Mouse (Mus musculus) kidney, embryonic 15.5 days (tissue): ENCODE measurements around the gene Zfp213. TPM values are rescaled to one million over a fixed set of nuclear protein-coding genes. Genes with fewer than 3 reads are reported as not detected.
"Not testable (repeated sequence)": the region's sequence is repeated elsewhere in the genome, so short reads cannot be mapped to it uniquely, and the experiment has no call there.

ENCODE experiments used
- ATAC-seq: fragments of 200-750 bp; cut with Nextera tagmentation; replicated peaks from 2 replicates; pipeline ENCODE4 v1.8.0; 2017; ENCODE audit warnings: moderate TSS enrichment; ENCODE audit not compliant: low FRiP score
- H3K27ac ChIP-seq: fragments of 300-500 bp; sonication (generic); 2 replicates; pipeline ENCODE4 v1.5.1; 2015; ENCODE audit warnings: mild to moderate bottlenecking, inconsistent platforms
- H3K27me3 ChIP-seq: fragments of 300-500 bp; sonication (generic); 2 replicates; pipeline ENCODE4 v1.6.1; 2015; ENCODE audit warnings: inconsistent platforms
- H3K36me3 ChIP-seq: fragments of 300-500 bp; sonication (generic); 2 replicates; pipeline ENCODE4 v1.6.1; 2015; ENCODE audit warnings: inconsistent platforms
- H3K4me1 ChIP-seq: fragments of 300-500 bp; sonication (generic); 2 replicates; pipeline ENCODE4 v1.6.1; 2015; ENCODE audit warnings: inconsistent platforms
- H3K4me2 ChIP-seq: fragments of 300-500 bp; sonication (generic); 2 replicates; pipeline ENCODE4 v1.6.1; 2015; ENCODE audit warnings: moderate library complexity, mild to moderate bottlenecking, inconsistent platforms
- H3K4me3 ChIP-seq: fragments of 300-500 bp; sonication (generic); replicated peaks from 2 replicates; pipeline ENCODE4 v1.5.1; 2015; ENCODE audit warnings: mild to moderate bottlenecking, inconsistent platforms
- H3K9ac ChIP-seq: fragments of 300-500 bp; sonication (generic); 2 replicates; pipeline ENCODE4 v1.6.1; 2015; ENCODE audit warnings: mild to moderate bottlenecking, inconsistent platforms
- H3K9me3 ChIP-seq: fragments of 300-500 bp; sonication (generic); replicated peaks from 2 replicates; pipeline ENCODE4 v1.6.1; 2016; ENCODE audit warnings: inconsistent platforms
- WGBS: fragments of 180-500 bp; shearing (Covaris S2); methylation state at CpG from one replicate; pipeline ENCODE4 v1.1.7; 2015; ENCODE audit warnings: mixed read lengths; 5-methylcytosine and 5-hydroxymethylcytosine counted together
- polyA plus RNA-seq: library from polyadenylated mRNA; unstranded; fragments of >200 nt; fragmentation: Nextera tagmentation; extraction: Ambion mirVana; gene quantifications from 2 replicates; pipeline ENCODE4 v1.2.1, GENCODE M21; 2015

Zfp213 gene
- polyA plus RNA-seq, 1 experiment from 2014 or later = 22.8 TPM

- WGBS = 20% methylated on average over 12 of the region's 12 CpGs
Measured at GRCm38 (mm10) chr17:23542004-23542720, 21.9 kb downstream of the Zfp213 start.

GRCm38 (mm10) chr17:23540605-23541475 lies 23.2 kb downstream of the Zfp213 start:
- whole genome bisulfite sequencing = 17% methylated on average over 31 of the region's 31 CpGs
- H3K36me3 ChIP-seq = no peaks in the 10 kb centered on the region
- H3K9me3 ChIP-seq = no peaks in the 10 kb centered on the region
- H3K27me3 ChIP-seq = peaks cover 39% of the 10 kb centered on the region
- no peak overlapping the region for H3K27ac ChIP-seq
- peak overlapping the region; percentile 48 for H3K4me2 ChIP-seq
- peaks cover 36% of the 10 kb centered on the region for H3K4me1 ChIP-seq
- ATAC-seq = peak; percentile 24
- peak overlapping the region; percentile 27 for H3K4me3 ChIP-seq
- no peak overlapping the region for H3K9ac ChIP-seq

More at GRCm38 (mm10) chr17:23542004-23542720, 21.9 kb downstream of the Zfp213 start:
- Histone ChIP-seq H3K36me3 (no peaks in the 10 kb centered on the region), H3K9ac (no peak overlapping the region), H3K9me3 (no peaks in the 10 kb centered on the region), H3K4me3 (peak overlapping the region; percentile 20), H3K4me2 (peak overlapping the region; percentile 48), H3K27ac (no peak overlapping the region), H3K27me3 (peaks cover 37% of the 10 kb centered on the region), H3K4me1 (peaks cover 36% of the 10 kb centered on the region)
- ATAC-seq = no peak

GRCm38 (mm10) chr17:23540106-23540505 lies 23.9 kb downstream of the Zfp213 start:
- peaks cover 39% of the 10 kb centered on the region for H3K27me3 ChIP-seq
- 37% methylated on average over 3 of the region's 3 CpGs for WGBS
- no peaks in the 10 kb centered on the region for H3K36me3 ChIP-seq
- peaks cover 36% of the 10 kb centered on the region for H3K4me1 ChIP-seq
- peak; percentile 7; the same call in 1 of the 2 replicates for ATAC-seq
- no peak overlapping the region for H3K27ac ChIP-seq
- peak overlapping the region; percentile 48 for H3K4me2 ChIP-seq
- no peaks in the 10 kb centered on the region for H3K9me3 ChIP-seq
- peak overlapping the region; percentile 27 for H3K4me3 ChIP-seq
- no peak overlapping the region for H3K9ac ChIP-seq

GRCm38 (mm10) chr17:23539608-23540007 lies 24.4 kb downstream of the Zfp213 start:
- Histone ChIP-seq H3K4me3 (no peak overlapping the region), H3K4me1 (peaks cover 40% of the 10 kb centered on the region), H3K4me2 (0 out of 2 replicates have a peak overlapping the region, but pooled peaks have one; percentile 48), H3K36me3 (no peaks in the 10 kb centered on the region), H3K27me3 (peaks cover 44% of the 10 kb centered on the region), H3K9me3 (no peaks in the 10 kb centered on the region), H3K27ac (no peak overlapping the region), H3K9ac (no peak overlapping the region)
- 88% methylated on average over 5 of the region's 5 CpGs for WGBS
- no peak for ATAC-seq

GRCm38 (mm10) chr17:23538299-23539015 lies 25.6 kb downstream of the Zfp213 start:
- H3K9ac ChIP-seq = no peak overlapping the region
- peak overlapping the region; percentile 38 for H3K4me3 ChIP-seq
- H3K27me3 ChIP-seq = peaks cover 52% of the 10 kb centered on the region
- no peaks in the 10 kb centered on the region for H3K36me3 ChIP-seq
- no peaks in the 10 kb centered on the region for H3K9me3 ChIP-seq
- WGBS = 10% methylated on average over 21 of the region's 21 CpGs
- ATAC-seq = no peak
- H3K27ac ChIP-seq = no peak overlapping the region
- H3K4me2 ChIP-seq = peak overlapping the region; percentile 61
- peaks cover 40% of the 10 kb centered on the region for H3K4me1 ChIP-seq

- Histone ChIP-seq H3K36me3 (no peaks in the 10 kb centered on the region), H3K27me3 (peaks cover 52% of the 10 kb centered on the region), H3K4me1 (peaks cover 34% of the 10 kb centered on the region), H3K4me3 (peak overlapping the region; percentile 38), H3K4me2 (peak overlapping the region; percentile 61), H3K9ac (no peak overlapping the region; the same call in 1 of the 2 replicates), H3K9me3 (no peaks in the 10 kb centered on the region), H3K27ac (no peak overlapping the region)
- 4% methylated on average over 27 of the region's 27 CpGs for WGBS
- ATAC-seq = no peak
Measured at GRCm38 (mm10) chr17:23537554-23538255, 26.3 kb downstream of the Zfp213 start.

GRCm38 (mm10) chr17:23535046-23535788 lies 28.8 kb downstream of the Zfp213 start:
- H3K9ac ChIP-seq, H3K9me3 ChIP-seq, H3K27ac ChIP-seq, H3K36me3 ChIP-seq: not testable (repeated sequence)
- ATAC-seq = peak; percentile 63
- peak overlapping the region; percentile 26 for H3K4me3 ChIP-seq
- H3K27me3 ChIP-seq = peaks cover 46% of the 10 kb centered on the region
- peaks cover 15% of the 10 kb centered on the region for H3K4me1 ChIP-seq
- H3K4me2 ChIP-seq = peak overlapping the region; percentile 52
- 3% methylated on average over 17 of the region's 29 CpGs for WGBS

- peaks cover 15% of the 10 kb centered on the region for H3K4me1 ChIP-seq
Measured at GRCm38 (mm10) chr17:23533591-23534490, 30.2 kb downstream of the Zfp213 start.

GRCm38 (mm10) chr17:23531408-23531807 lies 32.6 kb downstream of the Zfp213 start:
- not testable (repeated sequence) for H3K4me3 ChIP-seq, H3K27ac ChIP-seq, H3K4me1 ChIP-seq, H3K36me3 ChIP-seq, ATAC-seq, H3K9me3 ChIP-seq, H3K4me2 ChIP-seq, H3K9ac ChIP-seq
- 25% methylated on average over 1 of the region's 1 CpGs for WGBS
- peaks cover 16% of the 10 kb centered on the region for H3K27me3 ChIP-seq

More at GRCm38 (mm10) chr17:23533591-23534490, 30.2 kb downstream of the Zfp213 start:
- ATAC-seq = peak; percentile 63; the same call in 1 of the 2 replicates
- not testable (repeated sequence) for H3K27ac ChIP-seq, H3K9me3 ChIP-seq, H3K9ac ChIP-seq, H3K4me3 ChIP-seq, H3K36me3 ChIP-seq
- H3K27me3 ChIP-seq = peaks cover 33% of the 10 kb centered on the region
- peak overlapping the region; percentile 28; the same call in 1 of the 2 replicates for H3K4me2 ChIP-seq
- 10% methylated on average over 11 of the region's 23 CpGs for WGBS
